Mouse (Mus musculus) kidney, adult 9 months (tissue): Measurements from ENCODE around the gene Btbd8.
A peak's percentile ranks its signal among the peaks of the same experiment; 100 is the strongest.

ENCODE experiments used
- DNase-seq: peaks from one replicate; pipeline ENCODE4 v3.0.0; 2022

Gene Btbd8

GRCm38 (mm10) chr5:107521897-107522296 lies 84.1 kb downstream of the Btbd8 start:
- DNase-seq: peak; percentile 47

- no peak for DNase-seq
Observed at GRCm38 (mm10) chr5:107524281-107524680, 86.5 kb downstream of the Btbd8 start.

- no peak for DNase-seq
Observed at GRCm38 (mm10) chr5:107528856-107529255, 91.1 kb downstream of the Btbd8 start.

GRCm38 (mm10) chr5:107533590-107533989 lies 95.8 kb downstream of the Btbd8 start:
- DNase-seq: no peak

- DNase-seq: no peak
Observed at GRCm38 (mm10) chr5:107534581-107534980, 96.8 kb downstream of the Btbd8 start, which contains the start of gene 1700028K03Rik. 1700028K03Rik (plus strand) TSS chr5:107534709.

- DNase-seq: no peak
Observed at GRCm38 (mm10) chr5:107541696-107542095, 103.9 kb downstream of the Btbd8 start.

- DNase-seq: no peak
Observed at GRCm38 (mm10) chr5:107545927-107546326, 108.1 kb downstream of the Btbd8 start.

GRCm38 (mm10) chr5:107547955-107548354 lies 110.2 kb downstream of the Btbd8 start:
- DNase-seq: no peak

- no peak for DNase-seq
Observed at GRCm38 (mm10) chr5:107548444-107548843, 110.6 kb downstream of the Btbd8 start.

GRCm38 (mm10) chr5:107554336-107554735 lies 116.5 kb downstream of the Btbd8 start:
- no peak for DNase-seq

GRCm38 (mm10) chr5:107556969-107557368 lies 119.2 kb downstream of the Btbd8 start:
- no peak for DNase-seq
